Mouse (Mus musculus) heart, adult 2 months (tissue): ENCODE results near the gene Iffo2.

Experiments
- CTCF ChIP-seq: fragments of 200-600 bp; IDR thresholded peaks from 2 replicates; pipeline ENCODE4 v1.8.1; 2022; ENCODE audit warnings: antibody characterized with exemption, mild to moderate bottlenecking, moderate library complexity
- POLR2A ChIP-seq: fragments of 200-500 bp; IDR thresholded peaks from 2 replicates; pipeline ENCODE4 v1.6.1; 2011; ENCODE audit warnings: mild to moderate bottlenecking, low read depth, low read length, control low read depth; ENCODE audit not compliant: insufficient read depth

- TF ChIP-seq CTCF (no peak), POLR2A (no peak)
These were observed 119.9 kb downstream of the Iffo2 start for GRCm38 (mm10) chr4:139650086-139650743.
